Mouse (Mus musculus) midbrain, embryonic 15.5 days (tissue): Measurements from ENCODE around the gene Zcchc4. TPM values are rescaled to one million over a fixed set of nuclear protein-coding genes. Genes with fewer than 3 reads are reported as not detected.
"Not testable (repeated sequence)": the region's sequence is repeated elsewhere in the genome, so short reads cannot be mapped to it uniquely, and the experiment has no call there.

ENCODE experiments used
- ATAC-seq: fragments of 200-750 bp; cut with Nextera tagmentation; replicated peaks from 2 replicates; pipeline ENCODE4 v1.8.0; 2017; ENCODE audit warnings: moderate TSS enrichment
- H3K27ac ChIP-seq: fragments of 300-500 bp; sonication (generic); 2 replicates; pipeline ENCODE4 v1.5.1; 2015; ENCODE audit warnings: mild to moderate bottlenecking, inconsistent platforms
- H3K27me3 ChIP-seq: fragments of 300-500 bp; sonication (generic); replicated peaks from 2 replicates; pipeline ENCODE4 v1.6.1; 2015; ENCODE audit warnings: inconsistent platforms
- H3K36me3 ChIP-seq: fragments of 300-500 bp; sonication (generic); replicated peaks from 2 replicates; pipeline ENCODE4 v1.6.1; 2015; ENCODE audit warnings: inconsistent platforms
- H3K4me1 ChIP-seq: fragments of 300-500 bp; sonication (generic); 2 replicates; pipeline ENCODE4 v1.6.1; 2015; ENCODE audit warnings: inconsistent platforms
- H3K4me2 ChIP-seq: fragments of 300-500 bp; sonication (generic); 2 replicates; pipeline ENCODE4 v1.6.1; 2015; ENCODE audit warnings: inconsistent platforms, mild to moderate bottlenecking, moderate library complexity
- H3K4me3 ChIP-seq: fragments of 300-500 bp; sonication (generic); 2 replicates; pipeline ENCODE4 v1.5.1; 2015; ENCODE audit warnings: mild to moderate bottlenecking, inconsistent platforms
- H3K9ac ChIP-seq: fragments of 300-500 bp; sonication (generic); 2 replicates; pipeline ENCODE4 v1.6.1; 2015; ENCODE audit warnings: mild to moderate bottlenecking, inconsistent platforms
- H3K9me3 ChIP-seq: fragments of 300-500 bp; sonication (generic); 2 replicates; pipeline ENCODE4 v1.6.1; 2016; ENCODE audit warnings: inconsistent platforms
- WGBS: fragments of 180-500 bp; shearing (Covaris S2); methylation state at CpG from one replicate; pipeline ENCODE4 v1.1.7; 2015; ENCODE audit warnings: mixed read lengths; 5-methylcytosine and 5-hydroxymethylcytosine counted together
- polyA plus RNA-seq: library from polyadenylated mRNA; unstranded; fragments of >200 nt; fragmentation: Nextera tagmentation; extraction: Ambion mirVana; gene quantifications from 2 replicates; pipeline ENCODE4 v1.2.1, GENCODE M21; 2015

Gene Zcchc4
- polyA plus RNA-seq, 1 experiment from 2014 or later: 11.3 TPM

DNA sequence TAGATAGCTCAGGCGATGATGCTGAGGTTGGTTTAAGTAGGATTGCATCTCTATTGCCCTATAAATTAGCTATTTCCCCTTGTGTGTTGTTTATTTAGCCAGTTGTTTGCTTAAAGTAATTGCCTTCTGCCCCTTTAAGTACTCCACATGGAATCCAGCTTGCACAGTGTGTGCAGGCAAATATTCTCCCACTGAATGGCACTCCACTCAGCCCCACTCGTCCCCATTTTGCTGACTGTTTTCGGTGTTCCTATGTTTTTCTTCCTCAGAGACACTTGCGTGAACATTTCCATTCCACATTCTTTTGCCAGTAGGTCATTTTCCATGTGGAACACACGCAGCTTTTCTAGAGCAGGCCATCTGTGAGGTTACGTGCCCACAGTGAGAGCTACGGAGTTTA is 12.6 kb upstream of the Zcchc4 start:
- WGBS: 83% methylated on average over 7 of the region's 7 CpGs
- H3K27ac ChIP-seq: no peak overlapping the region
- no peaks in the 10 kb centered on the region for H3K27me3 ChIP-seq
- H3K4me1 ChIP-seq: no peaks in the 10 kb centered on the region
- no peak overlapping the region for H3K4me3 ChIP-seq
- no peaks in the 10 kb centered on the region for H3K9me3 ChIP-seq
- no peaks in the 10 kb centered on the region for H3K36me3 ChIP-seq
- no peak overlapping the region for H3K4me2 ChIP-seq
- no peak overlapping the region for H3K9ac ChIP-seq
- no peak for ATAC-seq

DNA sequence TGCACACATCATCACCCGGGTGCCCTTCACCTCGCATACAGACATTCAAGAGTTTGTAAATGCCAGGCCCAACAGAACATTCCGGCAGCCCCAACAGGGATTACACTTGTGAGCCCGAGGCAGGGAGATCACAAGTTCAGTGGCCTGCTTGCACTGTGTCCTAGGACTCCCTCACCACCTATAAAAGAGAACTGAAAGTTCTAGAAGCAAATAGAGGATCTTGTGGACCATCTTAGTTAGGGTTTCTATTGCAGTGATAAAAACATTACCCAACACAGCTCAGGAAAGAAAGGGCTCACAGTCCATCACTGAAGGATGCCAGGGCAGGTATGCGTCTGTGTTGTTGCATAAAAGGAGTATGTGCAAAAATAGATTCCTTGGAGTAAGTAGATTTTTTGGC is 942 bp upstream of the Zcchc4 start:
- 92% methylated on average over 5 of the region's 5 CpGs for WGBS
- Histone ChIP-seq H3K4me2 (no peak overlapping the region), H3K36me3 (no peaks in the 10 kb centered on the region), H3K4me3 (no peak overlapping the region), H3K9me3 (no peaks in the 10 kb centered on the region), H3K4me1 (no peaks in the 10 kb centered on the region), H3K9ac (no peak overlapping the region), H3K27me3 (no peaks in the 10 kb centered on the region), H3K27ac (no peak overlapping the region)
- ATAC-seq: no peak

DNA sequence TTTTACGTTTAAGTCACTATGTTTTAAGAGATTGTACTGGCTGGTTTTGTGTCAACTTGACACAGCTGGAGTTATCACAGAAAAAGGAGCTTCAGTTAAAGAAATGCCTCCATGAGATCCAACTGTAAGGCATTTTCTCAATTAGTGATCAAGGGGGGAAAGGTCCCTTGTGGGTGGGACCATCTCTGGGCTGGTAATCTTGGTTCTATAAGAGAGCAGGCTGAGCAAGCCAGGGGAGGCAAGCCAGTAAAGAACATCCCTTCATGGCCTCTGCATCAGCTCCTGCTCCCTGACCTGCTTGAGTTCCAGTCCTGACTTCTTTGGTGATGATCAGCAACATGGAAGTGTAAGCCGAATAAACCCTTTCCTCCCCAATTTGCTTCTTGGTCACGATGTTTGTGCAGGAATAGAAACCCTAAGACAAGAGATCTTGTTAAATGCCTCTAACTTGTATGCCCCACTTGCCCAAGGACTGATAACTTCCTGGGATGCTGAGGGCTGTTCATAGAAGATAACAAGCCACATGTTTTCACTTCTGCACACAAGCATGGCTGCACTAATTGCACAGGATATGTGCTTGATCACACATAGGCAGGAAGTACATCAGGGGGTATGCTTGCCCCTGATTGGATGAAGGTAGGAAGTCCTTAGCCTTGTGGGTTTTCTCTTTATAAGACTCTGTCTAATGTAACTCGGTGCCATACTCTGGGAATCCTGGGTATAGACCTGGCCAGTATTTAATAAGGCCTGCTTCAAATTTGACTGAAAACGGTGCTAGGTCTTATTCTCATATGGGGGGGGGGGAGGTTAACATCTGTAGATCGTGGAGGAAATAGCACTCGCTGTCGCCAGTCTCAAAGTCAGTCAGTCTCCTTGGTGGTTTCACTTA is 1.5 kb downstream of the Zcchc4 start:
- H3K4me2 ChIP-seq, H3K9ac ChIP-seq, H3K27me3 ChIP-seq, H3K4me1 ChIP-seq, H3K4me3 ChIP-seq, ATAC-seq, H3K36me3 ChIP-seq, H3K27ac ChIP-seq, H3K9me3 ChIP-seq: not testable (repeated sequence)
- WGBS: 93% methylated on average over 8 of the region's 8 CpGs

DNA sequence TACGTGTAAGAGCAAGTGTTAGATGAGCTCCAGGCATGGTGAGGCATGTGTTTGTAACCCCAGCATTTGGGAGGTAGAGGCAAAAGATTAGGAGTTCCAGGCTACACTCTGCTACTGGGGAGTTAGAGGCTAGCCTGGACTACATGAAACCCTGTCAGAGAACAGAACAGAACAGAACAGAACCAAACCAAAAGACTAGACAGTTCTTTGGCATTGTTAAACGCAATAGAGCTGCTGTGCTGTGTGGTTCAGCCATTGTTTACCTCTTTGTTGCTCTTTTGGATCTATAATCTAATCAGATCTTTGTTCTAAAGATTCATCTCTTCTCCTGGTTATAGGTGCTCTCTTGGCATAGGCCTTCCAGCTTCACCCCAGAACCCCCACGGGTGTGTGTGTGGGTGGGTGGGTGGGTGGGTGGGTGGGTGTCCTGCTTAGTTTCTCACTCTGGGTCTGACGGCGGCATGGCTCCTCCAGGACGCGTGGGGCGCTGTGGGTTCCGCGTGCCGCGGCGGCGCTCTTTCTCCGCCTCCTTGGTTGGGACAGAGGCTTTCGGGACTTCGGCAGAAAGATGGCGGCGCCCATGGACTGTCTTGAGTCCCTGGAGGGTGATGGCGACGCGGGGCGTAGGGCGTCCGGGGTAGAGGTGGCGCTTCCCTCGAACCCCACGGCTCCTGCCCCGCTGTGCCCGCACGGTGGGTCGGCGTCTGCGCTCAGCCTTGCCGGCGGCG is 7.5 kb downstream of the Zcchc4 start:
- H3K27ac ChIP-seq: peak overlapping the region; percentile 84
- H3K9ac ChIP-seq: peak overlapping the region; percentile 84
- no peaks in the 10 kb centered on the region for H3K27me3 ChIP-seq
- H3K9me3 ChIP-seq: no peaks in the 10 kb centered on the region
- peak; percentile 99 for ATAC-seq
- H3K4me3 ChIP-seq: peak overlapping the region; percentile 94
- H3K4me1 ChIP-seq: 0 out of 2 replicates have a peak, but pooled peaks cover 4% of the 10 kb centered on the region
- H3K36me3 ChIP-seq: no peaks in the 10 kb centered on the region
- H3K4me2 ChIP-seq: peak overlapping the region; percentile 78
- 4% methylated on average over 37 of the region's 37 CpGs for WGBS

DNA sequence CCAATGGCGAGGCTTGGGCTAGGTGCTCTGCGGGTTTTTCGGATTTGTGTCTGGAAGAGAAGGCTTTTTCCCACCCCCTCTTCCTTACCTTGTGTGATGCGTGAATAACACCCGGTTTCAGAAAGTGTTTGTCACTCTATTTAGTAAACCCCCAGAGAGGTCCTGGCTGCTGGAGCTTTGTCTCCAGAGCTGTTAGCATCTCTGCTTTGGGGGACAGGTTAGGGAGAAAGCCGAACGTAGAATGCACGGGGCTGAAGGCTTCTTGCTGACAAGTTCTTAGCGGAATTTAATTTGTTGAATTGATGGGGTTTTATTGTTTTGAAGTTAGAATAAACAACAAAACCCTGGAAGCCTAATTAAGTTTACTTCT is 8.0 kb downstream of the Zcchc4 start:
- 0 out of 2 replicates have a peak, but pooled peaks cover 4% of the 10 kb centered on the region for H3K4me1 ChIP-seq
- WGBS: under 1% methylated on average over 9 of the region's 9 CpGs
- H3K4me2 ChIP-seq: peak overlapping the region; percentile 78
- ATAC-seq: no peak; the same call in 1 of the 2 replicates
- H3K27me3 ChIP-seq: no peaks in the 10 kb centered on the region
- no peaks in the 10 kb centered on the region for H3K9me3 ChIP-seq
- H3K36me3 ChIP-seq: no peaks in the 10 kb centered on the region
- peak overlapping the region; percentile 84 for H3K9ac ChIP-seq
- peak overlapping the region; percentile 84 for H3K27ac ChIP-seq
- peak overlapping the region; percentile 94 for H3K4me3 ChIP-seq

DNA sequence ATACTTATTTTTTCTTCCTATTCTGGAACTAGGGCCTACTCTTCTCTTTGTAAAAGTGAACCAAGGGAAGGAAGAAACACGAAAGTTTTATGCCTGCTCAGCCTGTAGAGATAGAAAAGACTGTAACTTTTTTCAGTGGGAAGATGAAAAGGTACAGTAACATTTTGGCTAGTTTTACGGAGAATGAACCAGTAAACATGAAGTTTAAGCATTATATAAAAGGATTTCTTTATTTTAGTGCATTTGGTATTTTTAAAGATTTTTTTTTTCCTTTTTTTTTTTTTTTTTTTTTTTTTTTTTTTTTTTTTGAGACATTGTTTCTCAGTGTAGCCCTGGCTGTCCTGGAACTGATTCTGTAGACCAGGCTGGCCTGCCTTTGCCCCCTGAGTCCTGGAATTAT is 8.7 kb downstream of the Zcchc4 start:
- Histone ChIP-seq H3K36me3 (no peaks in the 10 kb centered on the region), H3K4me1 (0 out of 2 replicates have a peak, but pooled peaks cover 4% of the 10 kb centered on the region), H3K4me3 (0 out of 2 replicates have a peak overlapping the region, but pooled peaks have one; percentile 94), H3K27ac (no peak overlapping the region), H3K27me3 (no peaks in the 10 kb centered on the region), H3K9ac (no peak overlapping the region), H3K9me3 (no peaks in the 10 kb centered on the region), H3K4me2 (peak overlapping the region; percentile 78)
- no peak for ATAC-seq
- 75% methylated on average over 2 of the region's 2 CpGs for WGBS

DNA sequence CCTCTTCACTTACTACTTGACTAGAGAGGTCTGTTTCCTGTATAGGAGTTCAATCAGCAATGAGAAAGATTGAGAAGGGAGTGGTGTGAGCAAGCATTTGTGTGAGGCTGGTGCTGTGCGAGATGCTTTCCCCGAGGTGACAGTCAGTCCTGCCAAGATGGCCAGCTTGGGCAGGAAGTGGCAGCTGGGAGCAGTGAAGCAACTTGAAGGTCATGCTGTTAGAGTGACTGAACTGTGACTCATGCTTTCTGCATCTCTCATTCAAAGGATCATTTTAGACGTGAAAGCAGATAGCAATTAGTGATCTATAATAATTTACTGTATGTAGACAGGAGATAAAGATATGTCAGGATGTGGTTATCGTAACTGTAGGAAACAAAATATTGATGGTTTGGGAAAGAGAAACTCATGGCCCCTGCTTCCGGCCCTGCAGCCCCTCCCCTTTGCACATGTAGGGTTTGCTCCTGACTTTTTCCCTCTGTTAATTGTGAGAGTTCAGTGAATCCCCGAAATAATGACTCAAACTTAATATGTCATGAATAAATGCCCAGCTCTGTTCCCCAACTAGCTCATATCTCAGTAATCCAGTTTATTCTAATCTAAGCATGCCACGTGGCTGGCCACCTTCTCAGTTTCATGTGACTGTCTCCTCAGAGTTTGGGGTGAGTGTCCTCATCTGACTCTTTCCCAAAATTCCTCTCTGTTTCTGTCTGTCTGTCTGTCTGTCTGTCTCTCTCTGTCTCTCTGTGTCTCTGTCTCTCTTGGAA is 11.5 kb downstream of the Zcchc4 start:
- 92% methylated on average over 7 of the region's 7 CpGs for WGBS
- Histone ChIP-seq H3K9me3 (no peaks in the 10 kb centered on the region), H3K4me1 (0 out of 2 replicates have a peak, but pooled peaks cover 4% of the 10 kb centered on the region), H3K27ac (no peak overlapping the region), H3K9ac (no peak overlapping the region), H3K27me3 (no peaks in the 10 kb centered on the region), H3K4me2 (no peak overlapping the region), H3K4me3 (no peak overlapping the region), H3K36me3 (no peaks in the 10 kb centered on the region)
- no peak for ATAC-seq

DNA sequence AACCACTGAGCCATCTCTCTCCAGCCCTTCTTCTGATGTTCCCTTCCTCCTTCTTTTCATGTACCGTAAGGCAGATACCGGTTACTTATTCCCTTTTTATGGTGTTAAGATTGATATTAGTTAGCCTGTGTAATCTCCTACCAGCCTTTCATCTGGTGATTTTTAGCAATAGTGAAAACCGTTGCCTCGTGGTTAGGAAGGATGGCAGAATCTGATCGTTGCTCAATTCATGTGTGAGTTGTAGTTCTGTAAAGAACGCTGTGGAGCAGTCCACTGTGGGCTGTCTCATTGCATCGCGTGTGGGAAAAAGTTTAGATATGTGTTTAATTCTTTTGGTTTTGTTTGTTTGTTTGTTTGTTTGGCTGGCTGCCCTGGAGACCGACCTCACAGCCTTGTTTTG is 18.0 kb downstream of the Zcchc4 start:
- no peak overlapping the region for H3K4me2 ChIP-seq
- no peak overlapping the region for H3K27ac ChIP-seq
- H3K36me3 ChIP-seq: peaks cover 4% of the 10 kb centered on the region; the same call in 1 of the 2 replicates
- H3K9ac ChIP-seq: no peak overlapping the region
- WGBS: 94% methylated on average over 9 of the region's 9 CpGs
- H3K4me3 ChIP-seq: no peak overlapping the region
- ATAC-seq: no peak
- H3K27me3 ChIP-seq: no peaks in the 10 kb centered on the region
- no peaks in the 10 kb centered on the region for H3K4me1 ChIP-seq
- H3K9me3 ChIP-seq: no peaks in the 10 kb centered on the region

DNA sequence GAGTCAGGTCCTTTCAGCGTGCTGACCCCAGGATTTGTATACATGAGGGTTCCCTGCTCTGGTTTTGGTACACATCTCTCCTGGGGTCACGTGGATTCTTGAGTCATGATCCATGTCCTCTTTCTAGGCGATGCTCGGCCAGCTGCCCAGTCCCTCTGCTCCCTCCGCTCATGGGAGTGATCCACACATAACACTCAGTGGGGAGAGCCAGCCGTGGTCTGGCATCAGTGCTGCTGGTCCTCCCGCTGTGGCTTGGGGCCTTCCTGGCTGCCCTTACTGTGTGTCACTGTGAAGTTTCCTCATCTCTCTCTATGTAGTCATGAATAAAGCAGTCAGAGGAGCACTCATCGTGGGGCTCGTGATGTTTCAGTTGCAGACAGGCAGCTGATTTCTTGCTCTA is 18.9 kb downstream of the Zcchc4 start:
- no peaks in the 10 kb centered on the region for H3K4me1 ChIP-seq
- 93% methylated on average over 9 of the region's 9 CpGs for WGBS
- H3K4me2 ChIP-seq: no peak overlapping the region
- peaks cover 4% of the 10 kb centered on the region; the same call in 1 of the 2 replicates for H3K36me3 ChIP-seq
- H3K9ac ChIP-seq: no peak overlapping the region
- H3K27ac ChIP-seq: no peak overlapping the region
- no peaks in the 10 kb centered on the region for H3K9me3 ChIP-seq
- no peak for ATAC-seq
- no peaks in the 10 kb centered on the region for H3K27me3 ChIP-seq
- no peak overlapping the region for H3K4me3 ChIP-seq

DNA sequence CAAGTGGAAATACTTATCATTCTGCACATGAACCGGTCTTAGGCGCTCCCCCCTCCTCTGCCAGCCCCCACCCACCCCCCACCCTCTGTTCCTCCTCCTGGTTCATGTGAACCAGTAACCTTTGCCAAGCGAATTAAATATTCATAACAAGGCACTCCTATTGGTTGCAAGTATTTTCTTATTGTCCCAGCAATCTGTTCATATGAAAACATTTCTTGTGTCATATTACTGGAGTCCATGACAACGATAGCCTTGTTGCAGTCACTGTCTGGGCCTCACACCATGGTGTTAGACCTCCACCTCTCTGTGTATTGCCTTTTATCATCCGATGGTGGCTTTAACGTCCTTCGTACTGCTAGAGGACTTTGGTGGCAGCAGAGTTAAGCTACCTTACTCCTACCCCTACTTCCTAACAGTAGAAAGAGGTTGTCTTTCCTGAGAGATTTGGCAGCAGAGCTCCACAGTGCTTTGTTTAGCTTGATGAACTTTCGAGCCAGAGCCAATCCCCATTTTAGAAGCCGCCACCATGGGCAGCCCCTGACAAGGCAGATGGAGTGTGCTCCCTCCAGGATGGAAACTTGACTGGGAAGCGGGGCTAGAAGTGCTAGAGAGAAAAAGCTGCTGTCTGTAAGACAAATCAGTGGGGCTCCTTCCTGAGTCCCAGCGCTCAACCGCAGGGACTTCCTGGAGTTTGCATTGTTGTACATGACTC is 24.2 kb downstream of the Zcchc4 start:
- Histone ChIP-seq H3K9ac (no peak overlapping the region), H3K36me3 (peaks cover 4% of the 10 kb centered on the region; the same call in 1 of the 2 replicates), H3K4me1 (no peaks in the 10 kb centered on the region), H3K27me3 (no peaks in the 10 kb centered on the region), H3K4me3 (no peak overlapping the region), H3K27ac (no peak overlapping the region), H3K9me3 (no peaks in the 10 kb centered on the region), H3K4me2 (no peak overlapping the region)
- no peak for ATAC-seq
- WGBS: 91% methylated on average over 12 of the region's 12 CpGs

DNA sequence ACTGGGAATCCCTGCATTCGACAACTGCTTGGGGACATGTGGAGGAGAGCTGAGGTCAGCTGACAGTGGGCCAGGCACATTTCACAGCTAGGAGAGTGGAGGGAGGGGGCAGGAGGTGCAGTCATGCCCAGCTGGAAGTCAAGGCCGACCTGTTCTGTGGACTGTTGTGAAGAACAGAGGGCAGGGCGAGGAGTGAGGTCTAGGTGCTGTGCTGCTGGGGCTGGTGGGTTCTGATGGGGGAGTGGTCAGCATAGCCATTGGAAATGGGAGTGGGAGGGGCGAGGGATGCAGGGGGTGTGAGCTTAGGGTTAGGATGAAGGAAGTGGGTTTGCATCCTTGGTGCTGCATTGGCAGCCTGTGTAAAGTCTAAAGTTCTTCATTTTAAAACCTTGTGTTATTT is 30.6 kb downstream of the Zcchc4 start:
- H3K9me3 ChIP-seq: no peaks in the 10 kb centered on the region
- no peaks in the 10 kb centered on the region for H3K4me1 ChIP-seq
- no peak for ATAC-seq
- H3K27me3 ChIP-seq: no peaks in the 10 kb centered on the region
- H3K4me3 ChIP-seq: no peak overlapping the region
- 0 out of 2 replicates have a peak, but pooled peaks cover 10% of the 10 kb centered on the region for H3K36me3 ChIP-seq
- no peak overlapping the region for H3K4me2 ChIP-seq
- H3K9ac ChIP-seq: no peak overlapping the region
- H3K27ac ChIP-seq: no peak overlapping the region
- WGBS: 85% methylated on average over 4 of the region's 4 CpGs
